Mouse (Mus musculus) retina, adult 2 months (tissue): ENCODE measurements around the gene Sik1.
A peak's percentile ranks its signal among the peaks of the same experiment; 100 is the strongest.

Experiments used
- DNase-seq: peaks from one replicate; pipeline ENCODE4 v3.0.0-alpha.2; 2012; ENCODE audit warnings: low read depth, low spot score

The Sik1 gene

GRCm38 (mm10) chr17:31875326-31875930 lies 19.8 kb upstream of the Sik1 start:
- no peak for DNase-seq

GRCm38 (mm10) chr17:31874691-31875090 lies 19.1 kb upstream of the Sik1 start:
- no peak for DNase-seq

- no peak for DNase-seq
Measured at GRCm38 (mm10) chr17:31873973-31874372, 18.4 kb upstream of the Sik1 start.

DNA sequence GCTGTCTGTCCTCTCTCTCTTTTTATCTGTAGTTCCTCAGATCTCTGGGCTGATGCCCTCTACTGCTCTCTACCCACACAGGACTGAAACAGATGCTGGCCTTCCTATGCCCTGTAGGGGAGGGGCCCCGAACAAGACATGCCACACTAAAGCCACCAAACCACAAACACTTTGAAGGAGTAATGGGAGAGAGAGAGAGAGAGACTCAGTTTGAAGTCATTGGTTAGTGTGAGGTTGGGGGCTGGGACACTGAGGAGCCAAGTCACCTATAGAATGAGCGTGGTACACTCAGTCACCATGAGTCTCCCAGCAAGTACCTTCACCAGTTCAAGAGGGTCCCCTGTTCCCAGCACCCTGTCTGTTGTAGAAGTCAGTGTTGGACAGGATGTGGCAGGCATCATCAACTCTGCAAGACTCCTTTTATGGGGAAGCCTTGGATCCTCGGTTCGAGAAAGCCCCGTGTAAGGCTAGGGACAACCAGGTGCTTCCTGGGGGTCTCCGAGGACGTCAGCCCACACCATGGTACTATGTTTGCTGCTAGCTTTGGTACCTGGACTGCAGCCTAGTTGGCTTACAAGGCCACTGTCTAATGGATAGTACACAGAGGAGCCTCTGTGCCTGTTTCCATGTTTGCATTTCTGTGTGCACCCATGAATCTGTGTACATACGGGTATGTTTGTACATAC lies 17.7 kb upstream of the Sik1 start:
- DNase-seq = no peak

- no peak for DNase-seq
Measured at GRCm38 (mm10) chr17:31872826-31873165, 17.2 kb upstream of the Sik1 start.

GRCm38 (mm10) chr17:31871968-31872825 lies 16.6 kb upstream of the Sik1 start:
- no peak for DNase-seq

DNA sequence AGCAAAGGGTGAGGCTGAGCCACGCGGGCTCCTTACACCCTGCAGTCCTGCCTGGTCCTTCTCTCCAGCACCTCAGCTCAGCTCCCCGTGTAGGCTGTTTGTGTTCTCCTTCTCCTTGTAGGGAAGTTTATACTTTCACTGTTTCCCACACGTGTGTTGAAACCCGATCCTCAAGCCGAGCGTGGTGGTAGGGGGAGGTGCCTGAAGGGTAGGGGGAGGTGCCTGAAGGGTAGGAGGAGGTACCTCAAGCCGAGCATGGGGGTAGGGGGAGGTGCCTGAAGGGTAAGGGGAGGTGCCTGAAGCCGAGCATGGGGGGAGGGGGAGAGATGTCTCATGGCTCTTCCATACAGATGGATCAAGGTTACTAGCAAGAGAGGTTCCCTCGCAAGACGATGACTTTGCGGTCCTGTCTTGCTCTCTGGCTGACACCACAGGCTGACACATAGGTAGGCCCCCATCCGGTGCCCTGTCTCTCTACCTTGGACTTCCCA lies 15.4 kb upstream of the Sik1 start:
- no peak for DNase-seq

- DNase-seq = no peak
Measured at GRCm38 (mm10) chr17:31870446-31870845, 14.8 kb upstream of the Sik1 start.

DNA sequence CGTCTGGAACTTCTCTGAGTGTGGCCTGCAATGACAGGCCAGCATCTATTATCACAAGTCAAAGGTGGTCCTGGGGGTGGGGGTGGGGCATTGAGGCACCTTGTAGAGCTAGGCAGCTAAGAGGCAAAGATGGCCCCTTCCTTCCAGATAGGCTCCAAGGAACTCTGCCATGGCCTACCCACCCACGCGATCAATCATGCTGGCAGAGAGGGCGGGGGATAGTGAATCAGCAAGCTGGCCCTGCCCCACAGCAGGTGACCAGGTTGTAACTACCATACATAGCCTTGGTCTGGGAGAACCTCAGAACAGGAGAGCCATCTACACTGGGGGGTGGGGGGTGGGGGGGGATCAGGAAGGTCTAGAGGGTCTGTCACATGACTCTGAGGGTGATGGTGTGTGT lies 12.5 kb upstream of the Sik1 start:
- no peak for DNase-seq

- no peak for DNase-seq
Measured at GRCm38 (mm10) chr17:31867061-31867460, 11.5 kb upstream of the Sik1 start.

- no peak for DNase-seq
Measured at GRCm38 (mm10) chr17:31865636-31866035, 10.0 kb upstream of the Sik1 start.

DNA sequence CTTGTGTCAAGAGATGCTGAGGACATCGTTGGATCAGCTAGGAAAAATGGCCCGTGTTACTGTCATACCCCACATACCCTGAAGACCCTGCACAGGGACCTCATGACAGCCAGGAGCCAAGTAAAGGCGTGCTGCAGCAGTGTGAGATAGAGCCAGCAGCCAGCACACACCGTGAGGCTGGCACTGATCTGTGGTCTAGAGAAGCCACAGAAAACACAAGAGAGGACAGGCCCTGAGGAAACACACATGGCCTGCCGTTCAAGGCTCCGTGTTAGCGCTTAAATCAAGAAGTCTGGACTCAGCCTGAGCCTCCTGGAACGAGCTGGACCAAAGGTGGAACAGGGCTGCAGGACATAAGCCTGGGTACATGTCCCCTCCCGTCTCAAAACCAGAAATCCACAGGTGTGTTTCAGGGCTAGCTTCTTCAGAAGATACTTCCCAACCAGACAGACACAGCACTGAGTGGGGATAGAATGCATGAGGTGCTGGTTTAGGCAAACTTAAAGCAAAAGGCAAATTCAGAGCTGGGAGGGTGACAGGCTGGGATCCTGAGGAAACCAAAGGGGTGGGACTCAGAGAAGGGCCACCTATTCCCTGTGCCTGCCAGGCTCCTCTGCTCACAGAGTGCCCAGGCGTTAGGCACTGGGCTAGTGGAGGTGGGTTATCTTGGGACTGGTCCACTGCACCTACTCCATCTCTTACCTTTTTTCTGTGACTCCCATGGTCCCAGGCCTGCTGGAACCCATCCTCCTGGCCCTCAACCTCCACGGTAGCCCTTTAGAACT lies 9.3 kb upstream of the Sik1 start:
- DNase-seq = no peak

DNA sequence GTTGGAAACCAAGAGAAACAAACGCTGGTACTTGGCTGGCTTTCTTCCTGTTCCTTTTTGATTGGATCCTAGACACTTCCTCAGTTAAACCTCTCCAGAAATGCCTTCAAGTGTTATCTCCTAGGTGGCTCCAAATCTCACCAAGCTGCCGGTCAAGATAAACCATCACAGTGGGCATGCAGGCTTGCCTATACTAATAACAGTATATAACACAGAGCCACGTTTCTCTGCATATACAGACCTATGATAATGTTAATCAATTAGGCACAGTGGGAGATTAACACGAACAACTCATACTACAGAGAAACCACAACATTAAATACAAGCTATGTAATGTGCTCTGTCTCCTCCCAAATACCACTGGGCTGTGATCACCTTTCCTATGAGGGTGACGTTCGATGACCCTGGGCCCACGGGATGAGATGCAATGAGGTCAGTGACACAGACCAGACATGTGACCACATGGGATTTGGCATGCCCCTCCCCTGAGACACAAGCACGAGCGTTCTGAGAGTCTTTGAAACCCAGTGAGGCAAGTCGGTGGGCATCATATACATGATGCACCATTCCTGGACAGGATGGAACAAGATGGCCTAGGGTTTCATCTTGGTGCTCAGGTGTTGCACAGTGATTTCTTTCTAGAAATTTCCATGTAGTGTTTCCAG lies 7.7 kb upstream of the Sik1 start:
- no peak for DNase-seq

GRCm38 (mm10) chr17:31862136-31862535 lies 6.5 kb upstream of the Sik1 start:
- no peak for DNase-seq

- DNase-seq = no peak
Measured at GRCm38 (mm10) chr17:31861661-31862060, 6.1 kb upstream of the Sik1 start.

GRCm38 (mm10) chr17:31860856-31861255 lies 5.3 kb upstream of the Sik1 start:
- DNase-seq = no peak

DNA sequence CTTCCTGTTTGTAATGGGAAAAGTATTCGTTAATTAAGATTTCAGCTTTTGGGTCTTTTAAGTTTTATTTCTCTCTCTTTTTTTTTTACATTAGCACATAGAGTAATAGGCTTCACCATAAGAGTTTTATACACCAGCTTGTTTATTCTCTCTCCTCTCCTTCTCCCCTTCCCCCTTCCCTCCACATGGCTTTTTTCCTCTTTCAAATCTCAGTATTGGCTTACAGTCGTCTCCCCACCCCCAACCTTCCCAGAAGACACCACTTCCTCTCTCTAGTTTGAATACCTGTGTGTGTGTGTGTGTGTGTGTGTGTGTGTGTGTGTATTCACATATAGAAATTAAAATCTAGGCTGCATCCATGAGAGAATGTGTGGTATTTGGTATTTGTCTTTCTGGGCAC lies 3.8 kb upstream of the Sik1 start:
- no peak for DNase-seq

- DNase-seq = no peak
Measured at GRCm38 (mm10) chr17:31858786-31859185, 3.2 kb upstream of the Sik1 start.

DNA sequence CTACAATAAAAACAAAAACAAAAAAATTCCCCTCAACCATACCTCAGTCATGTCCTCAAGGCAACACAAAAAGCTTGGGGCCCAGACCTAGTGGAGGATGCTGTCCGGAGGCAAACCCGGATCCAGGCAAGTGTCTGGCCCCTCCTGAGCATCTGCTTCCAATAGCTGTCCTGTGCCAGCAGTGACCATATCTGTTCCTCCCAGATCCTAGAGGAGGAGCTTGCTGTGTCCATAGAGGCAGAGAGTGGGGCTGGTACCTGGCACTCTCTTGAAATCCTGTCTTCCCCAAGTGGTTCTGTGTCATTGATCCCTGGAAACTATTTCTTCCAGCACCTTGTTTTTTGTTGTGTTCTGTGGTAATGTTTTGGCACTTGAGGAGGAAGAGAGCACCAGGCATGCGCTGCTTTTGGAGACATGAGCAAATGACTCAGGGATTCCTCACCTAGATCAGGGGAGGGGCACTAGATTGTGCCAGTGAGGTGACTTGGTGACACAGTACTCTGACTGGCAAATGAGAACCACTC lies 2.4 kb upstream of the Sik1 start:
- no peak for DNase-seq

DNA sequence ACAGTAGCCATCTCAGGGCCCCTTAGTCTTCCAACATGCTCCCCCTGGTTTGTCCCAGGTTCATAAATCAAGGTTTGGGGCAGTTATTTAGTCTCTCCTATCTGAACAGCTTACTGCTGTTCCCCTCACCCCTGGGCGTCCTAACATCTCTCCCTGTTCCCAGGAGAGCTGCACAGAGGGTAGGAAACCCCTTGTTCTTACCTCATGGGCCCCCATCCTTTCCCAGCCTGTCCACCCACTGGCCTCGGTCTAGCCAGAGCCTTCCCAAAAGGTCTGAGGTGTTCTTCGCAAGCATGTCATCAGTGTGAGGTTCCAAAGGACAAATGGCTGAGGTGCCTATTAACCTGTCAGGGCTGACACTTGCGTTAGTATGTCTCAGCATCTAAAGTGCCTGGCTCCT lies 1.6 kb upstream of the Sik1 start:
- DNase-seq = no peak

GRCm38 (mm10) chr17:31856519-31857160 lies 1.0 kb upstream of the Sik1 start:
- DNase-seq = peak; percentile 25
